Comparison of ENCODE assay signal across 23 mouse cellular contexts in the genomic region with DNA sequence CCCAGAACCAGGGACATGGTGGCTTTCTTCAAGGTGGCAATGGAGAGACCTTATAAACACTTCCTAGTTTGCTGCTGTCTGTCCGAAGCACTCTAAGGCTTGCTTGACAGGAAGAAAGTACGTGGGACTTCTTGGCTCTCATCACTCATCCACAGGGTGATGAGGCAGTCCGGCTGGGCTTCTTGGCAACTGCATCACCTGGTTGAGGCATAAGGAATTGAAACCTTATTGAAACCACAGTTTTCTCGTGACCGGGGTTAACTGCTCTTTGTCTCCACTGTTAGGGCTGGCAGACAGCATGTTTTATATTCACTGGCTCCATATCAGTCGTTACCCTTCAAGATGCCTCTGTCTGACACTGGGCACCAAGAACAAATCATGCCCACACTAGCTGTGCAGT. TPM values are rescaled to one million over a fixed set of nuclear protein-coding genes. Genes with fewer than 3 reads are reported as not detected.
"Had no signal": no experiment of that assay in that cellular context is flagged by ENCODE, and none has a peak within 500 bp of the region (broad histone marks: within the 10 kb centered on the region; RNA-seq: fewer than 3 reads in every experiment).

No protein-coding gene starts in this region.

- H3K9me3 ChIP-seq: limb, embryonic 10.5 days; limb, embryonic 13.5 days; liver, embryonic 12.5 days; liver, embryonic 15.5 days; lung, embryonic 15.5 days; megakaryocyte, embryonic 14.5 days; midbrain, embryonic 10.5 days; midbrain, embryonic 13.5 days; neural tube, embryonic 13.5 days; stomach, embryonic 15.5 days had no signal

- H3K4me3 ChIP-seq: limb, embryonic 10.5 days; limb, embryonic 13.5 days; liver, embryonic 12.5 days; liver, embryonic 15.5 days; lung, embryonic 15.5 days; megakaryocyte, embryonic 14.5 days; midbrain, embryonic 10.5 days; midbrain, embryonic 13.5 days; myocyte; neural tube, embryonic 13.5 days; stomach, embryonic 15.5 days had no signal

- H3K9ac ChIP-seq: limb, embryonic 13.5 days; liver, embryonic 12.5 days; liver, embryonic 15.5 days; lung, embryonic 15.5 days; midbrain, embryonic 13.5 days; neural tube, embryonic 13.5 days; stomach, embryonic 15.5 days had no signal

- H3K27ac ChIP-seq: limb, embryonic 10.5 days; limb, embryonic 13.5 days; liver, embryonic 12.5 days; liver, embryonic 15.5 days; lung, embryonic 15.5 days; midbrain, embryonic 10.5 days; midbrain, embryonic 13.5 days; neural tube, embryonic 13.5 days; stomach, embryonic 15.5 days had no signal

- H3K4me1 ChIP-seq: liver, embryonic 12.5 days; midbrain, embryonic 13.5 days had no signal

- H3K27me3 ChIP-seq: limb, embryonic 13.5 days; liver, embryonic 12.5 days; liver, embryonic 15.5 days; lung, embryonic 15.5 days; midbrain, embryonic 13.5 days; neural tube, embryonic 13.5 days; stomach, embryonic 15.5 days had no signal

- DNase-seq: kidney, adult 9 months; kidney, postnatal 14 days; kidney, postnatal 4 days; liver; lung, adult 18-20 months; lung, postnatal 10 days; lung, postnatal 36 days; right cerebral cortex, postnatal 14 days; right cerebral cortex, postnatal 4 days; thymus, postnatal 25 days had no signal

- ATAC-seq: liver, embryonic 12.5 days; midbrain, embryonic 13.5 days; midbrain, embryonic 16.5 days had no signal

- H3K4me2 ChIP-seq: limb, embryonic 13.5 days; liver, embryonic 12.5 days; liver, embryonic 15.5 days; lung, embryonic 15.5 days; midbrain, embryonic 13.5 days; neural tube, embryonic 13.5 days; stomach, embryonic 15.5 days had no signal

- H3K36me3 ChIP-seq: limb, embryonic 10.5 days; limb, embryonic 13.5 days; lung, embryonic 15.5 days; midbrain, embryonic 10.5 days; midbrain, embryonic 13.5 days; neural tube, embryonic 13.5 days; stomach, embryonic 15.5 days had no signal

RNA-seq across cellular contexts. Expression of a gene that starts 40.2 kb away (rescaled TPM):
- total RNA-seq: monocyte, adult 5-6 weeks had no signal
